Mouse (Mus musculus) E14TG2a.4 (cell line): Measurements from ENCODE around the gene Ypel4.

ENCODE experiments used
- CTCF ChIP-seq: conservative IDR thresholded peaks from 2 replicates; pipeline ENCODE4 v1.5.1; 2014; ENCODE audit warnings: low read length
- NANOG ChIP-seq: IDR thresholded peaks from 2 replicates; pipeline ENCODE4 v1.6.1; 2014; ENCODE audit warnings: borderline replicate concordance, low read length, mixed read lengths
- POU5F1 ChIP-seq: IDR thresholded peaks from 2 replicates; pipeline ENCODE4 v1.6.1; 2014; ENCODE audit warnings: low read length, borderline replicate concordance

- TF ChIP-seq CTCF (no peak), NANOG (peak; percentile 35; the same call in 1 of the 2 replicates), POU5F1 (no peak)
Measured at GRCm38 (mm10) chr2:84757026-84757682, 23.3 kb downstream of the Ypel4 start.
